In the genomic region with DNA sequence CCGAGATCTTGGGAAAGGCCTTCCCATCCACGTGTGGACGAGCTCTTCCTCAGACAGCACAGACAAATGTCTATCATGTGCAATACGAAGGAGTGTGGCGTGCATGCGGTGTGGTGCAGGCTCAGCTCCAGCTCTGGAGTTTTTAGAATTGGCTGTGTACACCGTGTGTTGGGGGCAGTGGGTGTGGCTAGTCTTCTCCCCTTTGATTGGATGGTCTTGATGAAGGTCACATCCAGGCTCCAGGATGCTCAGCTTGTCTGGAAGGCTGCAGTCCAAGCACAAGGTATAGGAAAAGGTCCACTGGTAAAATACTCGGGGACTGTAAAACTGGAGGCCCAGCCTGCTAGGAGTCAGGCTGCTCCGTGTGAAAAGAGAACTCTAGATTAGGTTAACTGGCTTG, we compare ENCODE assay signal across 9 mouse cellular contexts.
DNase-seq lines count a peak whose midpoint lies in the region; ATAC-seq lines count a peak whose summit lies in the region.
"Had no signal": no experiment of that assay in that cellular context is flagged by ENCODE, and none has a peak within 500 bp of the region (broad histone marks: within the 10 kb centered on the region; RNA-seq: fewer than 3 reads in every experiment).

No protein-coding gene starts in this region.

- no peak for ATAC-seq in lung, embryonic 15.5 days (ENCODE audit: borderline replicate concordance, extremely low read depth, low FRiP score, low TSS enrichment)
- no peak for ATAC-seq in embryonic facial prominence, embryonic 14.5 days (ENCODE audit: low read depth)
- no peak for ATAC-seq in neural tube, embryonic 15.5 days (ENCODE audit: low FRiP score)
- ATAC-seq in forebrain, embryonic 15.5 days (replicated peaks), result no peak

- H3K9me3 ChIP-seq in lung, embryonic 15.5 days, result no peaks in the 10 kb centered on the region
- no peaks in the 10 kb centered on the region for H3K9me3 ChIP-seq in embryonic facial prominence, embryonic 14.5 days (ENCODE audit: control insufficient read depth, low read length)
- no peaks in the 10 kb centered on the region for H3K9me3 ChIP-seq in neural tube, embryonic 15.5 days (replicated peaks)
- no peaks in the 10 kb centered on the region for H3K9me3 ChIP-seq in forebrain, embryonic 15.5 days

- intact Hi-C loops in heart, postnatal 10 days (cut with DNase I), result loop anchor here (1.0 to 10.0 kb wide), 4 partner anchors 22 to 355 kb away; no protein-coding TSS in a partner anchor

- H3K4me3 ChIP-seq in lung, embryonic 15.5 days, result no peak overlapping the region
- H3K4me3 ChIP-seq in embryonic facial prominence, embryonic 14.5 days (ENCODE audit: low read depth, low read length), result no peak overlapping the region
- H3K4me3 ChIP-seq in neural tube, embryonic 15.5 days (replicated peaks), result no peak overlapping the region
- no peak overlapping the region for H3K4me3 ChIP-seq in forebrain, embryonic 15.5 days

- H3K27ac ChIP-seq in lung, embryonic 15.5 days, result peak overlapping the region; percentile 92
- peak overlapping the region; percentile 86 for H3K27ac ChIP-seq in embryonic facial prominence, embryonic 14.5 days (replicated peaks; ENCODE audit: low read depth, low read length)
- H3K27ac ChIP-seq in neural tube, embryonic 15.5 days (replicated peaks), result peak overlapping the region; percentile 72; the same call in 1 of the 2 replicates
- H3K27ac ChIP-seq in forebrain, embryonic 15.5 days (replicated peaks), result no peak overlapping the region

- WGBS in lung, embryonic 15.5 days, result 72% methylated on average over 9 of the region's 9 CpGs
- WGBS in embryonic facial prominence, embryonic 14.5 days, result 78% methylated on average over 9 of the region's 9 CpGs
- 80% methylated on average over 9 of the region's 9 CpGs for WGBS in neural tube, embryonic 15.5 days
- 84% methylated on average over 9 of the region's 9 CpGs for WGBS in forebrain, embryonic 15.5 days

- no peak overlapping the region for H3K4me2 ChIP-seq in lung, embryonic 15.5 days
- H3K4me2 ChIP-seq in embryonic facial prominence, embryonic 14.5 days (ENCODE audit: low read depth, low read length), result no peak overlapping the region
- no peak overlapping the region for H3K4me2 ChIP-seq in neural tube, embryonic 15.5 days
- H3K4me2 ChIP-seq in forebrain, embryonic 15.5 days (replicated peaks), result no peak overlapping the region

- H3K4me1 ChIP-seq in lung, embryonic 15.5 days, result peaks cover 14% of the 10 kb centered on the region; the same call in 1 of the 2 replicates
- H3K4me1 ChIP-seq in embryonic facial prominence, embryonic 14.5 days (ENCODE audit: control insufficient read depth, insufficient read depth, low read length), result peaks cover 11% of the 10 kb centered on the region
- H3K4me1 ChIP-seq in neural tube, embryonic 15.5 days, result peaks cover 7% of the 10 kb centered on the region
- peaks cover under 1% of the 10 kb centered on the region; the same call in 1 of the 2 replicates for H3K4me1 ChIP-seq in forebrain, embryonic 15.5 days

- H3K9ac ChIP-seq in lung, embryonic 15.5 days, result no peak overlapping the region
- H3K9ac ChIP-seq in embryonic facial prominence, embryonic 14.5 days (ENCODE audit: low read depth, low read length), result no peak overlapping the region
- no peak overlapping the region for H3K9ac ChIP-seq in neural tube, embryonic 15.5 days (replicated peaks)
- H3K9ac ChIP-seq in forebrain, embryonic 15.5 days (replicated peaks), result no peak overlapping the region

- DNase-seq in lung, postnatal 14 days, result no peak
- DNase-seq in embryonic facial prominence, embryonic 14.5 days (ENCODE audit: low spot score), result no peak
- DNase-seq in heart, postnatal 10 days, result peak; percentile 68 to 69
- DNase-seq in adrenal gland, adult 8-10 months, result no peak
- DNase-seq: right cerebral cortex, adult 18-20 months; thymus, postnatal 4 days had no signal

- no peaks in the 10 kb centered on the region for H3K27me3 ChIP-seq in lung, embryonic 15.5 days
- no peaks in the 10 kb centered on the region for H3K27me3 ChIP-seq in embryonic facial prominence, embryonic 14.5 days (replicated peaks; ENCODE audit: control insufficient read depth, insufficient read depth, low read length)
- no peaks in the 10 kb centered on the region for H3K27me3 ChIP-seq in neural tube, embryonic 15.5 days (replicated peaks)
- H3K27me3 ChIP-seq in forebrain, embryonic 15.5 days, result no peaks in the 10 kb centered on the region

- H3K36me3 ChIP-seq in lung, embryonic 15.5 days, result no peaks in the 10 kb centered on the region
- no peaks in the 10 kb centered on the region for H3K36me3 ChIP-seq in embryonic facial prominence, embryonic 14.5 days (ENCODE audit: control insufficient read depth, insufficient read depth, low read length)
- no peaks in the 10 kb centered on the region for H3K36me3 ChIP-seq in neural tube, embryonic 15.5 days
- no peaks in the 10 kb centered on the region for H3K36me3 ChIP-seq in forebrain, embryonic 15.5 days

Comparison
In these comparisons a context has a peak if more than half of its experiments do, and no peak if none do; other contexts are left out.
1. DNase-seq: peak in heart, postnatal 10 days (2 of 2); none in lung, postnatal 14 days (single experiment), embryonic facial prominence, embryonic 14.5 days (single experiment) and adrenal gland, adult 8-10 months (single experiment).